Mouse (Mus musculus) adrenal gland, postnatal 4 days (tissue): Measurements from ENCODE around the gene Mboat2. TPM values are rescaled to one million over a fixed set of nuclear protein-coding genes. Genes with fewer than 3 reads are reported as not detected.

Experiments used
- DNase-seq, 2 experiments: peaks; one replicate each; pipeline ENCODE4 v3.0.0; 2021 to 2022; ENCODE audit warnings: low spot score in 2 of 2, mixed read lengths in 2 of 2
- long read RNA-seq, 2 experiments: library from polyadenylated mRNA; stranded (forward); transcript quantifications; one replicate each; pipeline ENCODE4 v2.0.0; 2021
- total RNA-seq, 2 experiments: library from RNA; stranded (reverse); gene quantifications; 2 replicates each; pipeline ENCODE4 v1.2.3; 2021

Gene Mboat2
- 10 to 100 TPM; 25.9 to 27.1 TPM for total RNA-seq
- long read RNA-seq, experiment 1, full-length matches to known transcripts = 7 of 14 reads
- long read RNA-seq, experiment 1, partial matches to known transcripts = 0 of 14 reads
- long read RNA-seq, experiment 1, other reads (novel, unspliced or antisense) = 7 of 14 reads
- long read RNA-seq, experiment 2, full-length matches to known transcripts = 27 of 37 reads
- long read RNA-seq, experiment 2, partial matches to known transcripts = 2 of 37 reads
- long read RNA-seq, experiment 2, other reads (novel, unspliced or antisense) = 8 of 37 reads

DNA sequence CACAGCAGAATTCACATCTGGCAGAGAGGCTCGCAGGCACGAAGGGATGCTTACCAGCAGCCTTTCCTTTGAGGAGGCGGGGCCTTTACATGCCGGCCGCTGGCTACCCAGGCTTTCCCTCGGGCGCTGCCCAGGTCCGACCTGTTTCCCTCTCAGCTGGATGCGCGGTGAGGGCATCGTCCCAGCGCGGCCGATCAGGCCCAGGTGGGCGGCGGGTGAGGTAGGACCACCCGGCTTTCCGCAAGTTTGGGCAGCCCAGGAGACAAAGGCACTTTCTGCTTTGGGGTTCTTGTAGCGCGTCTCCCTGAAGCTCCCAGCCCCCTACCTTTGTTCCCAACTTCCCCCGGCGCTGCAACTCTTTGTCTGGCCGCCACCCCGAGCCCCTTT is at the start of gene Mboat2:
Mboat2 (plus strand) TSS at position 114 of the 387 bp plus-strand sequence.
- peak; percentile 11 to 22 for DNase-seq

GRCm38 (mm10) chr12:24783735-24784134 is 46.9 kb upstream of the Mboat2 start:
- no peak for DNase-seq

DNA sequence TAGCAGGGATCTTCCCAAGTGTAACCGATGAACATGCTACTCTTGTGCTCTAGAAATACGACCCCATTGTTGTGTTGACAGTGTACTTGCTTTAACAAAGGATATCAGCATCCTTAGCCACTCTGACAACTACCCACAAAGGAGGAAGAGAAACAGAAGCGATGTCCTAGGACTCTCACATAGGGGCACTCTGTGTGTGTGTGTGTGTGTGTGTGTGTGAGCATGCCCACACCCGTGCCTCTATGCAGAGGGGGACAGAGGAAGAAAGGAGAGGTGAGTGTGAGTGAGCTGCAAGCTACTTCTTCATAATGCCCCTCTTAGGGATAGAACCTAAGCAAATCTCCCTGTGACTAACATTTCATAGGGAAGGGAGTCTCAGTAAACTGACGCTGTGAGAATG is 44.8 kb upstream of the Mboat2 start:
- no peak for DNase-seq

- DNase-seq = no peak
Observed at GRCm38 (mm10) chr12:24786316-24786715, 44.4 kb upstream of the Mboat2 start.

GRCm38 (mm10) chr12:24789659-24790058 is 41.0 kb upstream of the Mboat2 start:
- no peak for DNase-seq

DNA sequence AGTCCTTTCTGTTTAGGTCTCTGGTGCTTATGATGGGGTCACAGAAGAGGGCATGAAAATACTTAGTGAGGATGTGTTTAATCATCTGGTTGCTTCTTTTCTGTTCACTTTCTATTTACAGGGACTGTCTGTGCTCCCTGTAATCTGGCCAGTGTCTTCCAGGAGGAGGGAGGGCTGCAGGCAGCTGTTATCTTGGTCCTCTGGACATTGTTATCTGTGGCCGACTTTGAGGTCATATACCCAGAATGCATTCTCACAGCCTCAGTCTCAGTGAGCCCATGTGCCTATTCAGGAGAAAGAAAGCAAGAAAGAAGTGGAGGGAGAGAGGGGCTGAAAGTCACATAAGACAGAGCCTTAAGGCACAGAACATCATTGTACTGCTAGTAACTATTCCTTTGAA is 19.4 kb upstream of the Mboat2 start:
- no peak for DNase-seq

- DNase-seq = no peak
Observed at GRCm38 (mm10) chr12:24811906-24812305, 18.8 kb upstream of the Mboat2 start.

DNA sequence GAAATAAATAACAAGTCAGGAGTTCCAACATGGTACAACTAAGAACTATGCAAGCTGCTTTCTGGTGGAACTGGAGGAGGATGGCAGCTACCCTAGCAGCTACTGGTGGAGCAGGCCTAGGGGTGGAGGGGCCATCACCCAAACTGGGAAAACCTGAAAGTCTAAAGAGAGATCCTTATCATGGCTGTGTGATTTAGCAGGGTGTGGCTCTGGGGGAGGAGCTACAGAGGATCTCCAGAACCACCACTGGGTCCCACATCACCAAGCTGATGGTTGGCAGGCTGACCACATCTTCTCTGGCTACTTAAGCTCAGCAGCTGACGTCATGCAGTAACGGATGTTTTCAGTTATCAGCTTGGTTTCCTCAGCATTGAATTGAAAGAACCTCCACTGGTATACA is 7.8 kb upstream of the Mboat2 start:
- DNase-seq = no peak

GRCm38 (mm10) chr12:24823636-24824354 is 6.9 kb upstream of the Mboat2 start:
- no peak for DNase-seq

GRCm38 (mm10) chr12:24830086-24830485 is 593 bp upstream of the Mboat2 start:
- no peak for DNase-seq

GRCm38 (mm10) chr12:24831153-24831963 is 679 bp downstream of the Mboat2 start:
- peak; percentile 64 to 71 for DNase-seq

DNA sequence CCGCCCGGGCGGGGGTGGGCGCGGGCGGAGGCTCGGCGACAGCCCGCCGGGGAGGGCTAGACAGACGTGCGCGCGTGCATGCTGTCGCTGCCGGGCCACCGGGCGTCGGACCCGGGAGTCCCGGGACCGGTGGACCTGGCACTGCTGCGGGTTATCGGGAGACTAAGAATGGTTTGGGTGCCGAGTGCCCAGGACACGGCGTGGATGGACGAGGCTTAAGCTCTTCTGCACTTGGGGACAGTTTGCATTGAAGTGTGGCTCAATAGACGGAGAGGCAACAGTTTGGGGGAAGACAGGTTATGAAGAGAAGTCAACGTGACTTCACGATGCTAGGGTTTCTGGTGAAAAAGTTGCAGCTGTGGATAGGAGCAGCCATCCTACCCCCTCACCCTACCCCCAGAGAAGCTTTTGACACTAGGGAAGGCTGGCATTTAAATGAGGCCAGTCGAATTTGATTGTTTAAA is 1.3 kb downstream of the Mboat2 start:
- no peak for DNase-seq

GRCm38 (mm10) chr12:24832438-24832837 is 1.8 kb downstream of the Mboat2 start:
- no peak for DNase-seq

- no peak for DNase-seq
Observed at GRCm38 (mm10) chr12:24837947-24838346, 7.3 kb downstream of the Mboat2 start.

DNA sequence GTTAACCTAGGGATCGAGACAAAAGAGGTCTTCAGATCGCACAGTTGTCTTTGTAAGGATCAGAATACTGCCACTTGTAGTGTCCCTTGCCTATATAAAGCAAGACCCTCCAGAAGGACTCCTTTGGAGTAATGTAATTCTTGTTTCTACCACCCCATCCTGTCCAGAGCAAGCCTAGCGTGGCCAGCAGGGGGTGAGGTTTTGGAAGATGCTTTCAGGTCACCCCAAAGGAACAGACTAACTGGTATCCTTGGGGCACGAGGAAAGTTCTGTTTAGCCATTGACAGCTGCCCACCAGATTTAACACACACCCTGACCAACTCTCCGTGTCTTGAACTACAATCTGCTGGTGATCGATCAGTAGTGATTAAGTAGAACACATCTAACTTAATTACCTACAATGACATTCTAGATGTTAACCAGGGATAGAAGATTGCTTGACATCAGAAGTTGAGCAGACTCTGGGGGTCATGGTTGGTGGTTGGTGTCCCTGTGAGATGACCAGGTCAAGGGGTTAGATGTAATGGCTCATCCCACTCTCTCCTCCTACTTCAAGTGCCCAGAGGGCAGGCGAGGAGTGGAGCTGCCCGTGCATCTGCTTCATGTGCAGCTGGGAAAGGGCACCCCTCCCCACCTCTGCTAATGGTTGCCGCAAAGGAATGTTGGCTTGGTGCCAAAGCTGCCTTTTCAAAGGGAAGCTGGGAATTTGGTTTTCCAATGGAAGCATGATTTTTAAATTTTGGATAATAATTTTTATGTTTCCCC is 10.6 kb downstream of the Mboat2 start:
- DNase-seq = no peak

GRCm38 (mm10) chr12:24842299-24842910 is 11.7 kb downstream of the Mboat2 start:
- no peak for DNase-seq

- no peak for DNase-seq
Observed at GRCm38 (mm10) chr12:24843395-24844072, 12.9 kb downstream of the Mboat2 start.

DNA sequence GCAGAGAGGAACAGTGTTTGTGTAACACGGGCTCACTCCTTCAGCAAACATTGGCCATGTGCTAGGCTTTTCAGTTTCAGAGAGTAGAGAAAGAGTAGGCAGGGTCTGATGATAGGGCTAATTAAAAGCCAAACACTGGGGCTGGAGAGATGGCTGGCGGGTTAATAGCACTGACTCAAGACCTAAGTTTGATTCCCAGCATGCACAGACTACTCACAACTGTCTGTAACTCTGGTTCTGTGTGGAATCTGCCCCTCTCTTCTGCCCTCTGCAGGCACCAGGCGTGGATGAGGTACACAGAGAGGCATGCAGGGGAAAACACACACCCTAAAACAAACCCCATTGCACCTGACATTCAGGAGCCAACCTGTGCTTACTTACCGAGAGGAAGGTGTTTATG is 14.7 kb downstream of the Mboat2 start:
- DNase-seq = no peak

GRCm38 (mm10) chr12:24848107-24848506 is 17.4 kb downstream of the Mboat2 start:
- DNase-seq = no peak

DNA sequence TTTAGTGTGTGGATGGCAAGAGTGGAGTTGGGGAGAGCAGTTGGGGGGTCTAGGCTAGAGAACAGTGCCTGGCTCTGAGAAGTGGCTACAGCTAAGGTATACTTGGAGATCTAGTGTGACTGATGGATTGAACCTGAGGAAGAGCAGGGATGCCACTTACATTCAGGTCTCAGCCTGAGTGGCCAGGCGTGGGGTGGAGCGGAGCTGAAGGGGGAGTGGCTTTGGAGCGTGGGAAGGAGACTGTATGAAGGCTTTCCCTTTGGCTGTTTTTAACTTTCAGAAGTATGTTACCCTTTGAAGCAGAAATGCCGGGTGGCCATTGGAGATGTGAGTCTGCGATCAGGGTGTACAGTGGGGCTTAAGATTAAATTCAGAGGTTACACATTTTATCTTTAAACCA is 26.7 kb downstream of the Mboat2 start:
- DNase-seq = no peak
